Mouse (Mus musculus): Measurements from ENCODE around the gene Tenm2. TPM values are rescaled to one million over a fixed set of nuclear protein-coding genes. Genes with fewer than 3 reads are reported as not detected.

The Tenm2 gene
- total RNA-seq, 2 experiments from 2014 or later, result 0.42 to 2.3 TPM

DNA sequence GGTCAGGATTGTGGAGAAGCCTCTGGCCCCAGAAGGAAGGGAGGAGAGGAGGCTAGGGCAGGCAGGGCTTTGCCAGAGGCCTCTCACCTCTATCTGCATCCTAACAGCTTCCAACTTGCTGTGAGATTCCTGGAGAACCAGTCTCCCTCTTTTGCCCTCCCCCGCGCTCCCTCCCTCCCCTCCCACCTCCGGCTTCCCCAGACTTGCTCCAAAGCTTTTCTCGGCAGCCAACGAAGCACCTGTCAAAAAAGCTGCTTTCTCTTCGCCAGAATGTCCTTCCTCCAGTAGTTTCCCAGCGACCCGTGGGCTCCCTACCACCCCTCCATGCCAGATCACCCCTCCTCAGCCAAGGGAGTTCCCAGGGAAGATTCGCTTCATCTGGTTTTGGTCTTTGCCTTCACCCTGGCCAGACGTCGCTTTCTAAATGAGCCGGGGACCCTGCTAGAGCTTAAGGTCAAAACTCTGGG, 1256.5 kb downstream of the Tenm2 start:
- no peak for DNase-seq

DNA sequence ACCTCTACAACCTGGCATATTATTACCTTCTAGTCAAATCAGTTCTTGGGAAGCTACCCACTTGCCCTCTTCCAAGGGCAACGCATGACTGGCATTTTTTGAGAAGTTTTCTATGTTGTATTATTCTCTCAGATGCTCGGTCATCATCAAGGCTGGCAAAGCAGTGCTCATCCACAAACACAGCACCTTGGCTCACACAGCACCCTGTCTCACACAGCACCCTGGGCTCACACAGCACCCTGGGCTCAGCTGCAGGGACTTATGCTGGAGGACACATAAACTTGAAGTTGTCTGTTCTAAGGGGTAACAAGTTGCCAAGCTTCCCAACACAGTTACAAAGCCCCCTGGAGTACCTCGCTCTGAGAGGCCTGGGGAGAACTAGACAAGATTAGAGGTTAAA, 1258.0 kb downstream of the Tenm2 start:
- DNase-seq, result no peak

DNA sequence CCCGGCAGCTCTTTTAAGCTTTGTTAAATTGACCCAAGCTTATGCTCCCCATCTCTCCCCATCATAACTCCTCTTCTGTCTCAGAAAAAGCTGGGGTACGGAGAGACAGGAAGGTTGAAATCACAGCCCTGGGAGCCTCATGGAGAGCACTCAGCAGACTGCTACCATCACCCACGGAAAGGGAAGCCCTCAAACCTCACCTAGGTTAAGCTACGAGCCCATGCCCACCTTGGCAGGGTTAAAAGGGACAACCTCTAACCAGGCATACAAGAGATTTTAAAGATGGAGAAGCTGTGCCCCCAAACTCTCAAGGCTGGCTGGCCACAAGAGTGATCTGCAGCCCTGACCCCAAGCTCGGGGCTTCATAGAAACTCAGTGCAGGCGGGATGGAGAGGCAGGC, 1258.7 kb downstream of the Tenm2 start:
- no peak for DNase-seq

DNA sequence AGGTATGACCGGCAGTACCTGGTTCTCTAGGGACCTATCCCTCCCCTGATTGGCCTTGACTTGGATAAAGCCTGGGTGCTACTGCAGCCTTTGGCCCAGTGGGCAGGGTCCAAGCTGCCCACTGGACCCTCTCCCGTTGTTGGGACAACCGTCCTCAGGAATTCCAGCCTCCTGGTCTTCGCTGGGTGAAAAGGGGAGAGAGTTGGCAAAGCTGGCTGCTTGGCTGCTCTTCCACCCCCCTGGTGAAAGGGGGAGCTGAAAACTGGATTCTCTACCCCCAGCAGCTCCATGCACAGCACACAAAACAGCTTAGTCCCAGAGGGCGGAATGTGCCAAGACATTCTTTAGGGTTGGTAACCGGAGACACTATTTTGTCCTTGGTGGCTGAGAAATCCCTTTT, 1259.3 kb downstream of the Tenm2 start:
- no peak for DNase-seq

DNA sequence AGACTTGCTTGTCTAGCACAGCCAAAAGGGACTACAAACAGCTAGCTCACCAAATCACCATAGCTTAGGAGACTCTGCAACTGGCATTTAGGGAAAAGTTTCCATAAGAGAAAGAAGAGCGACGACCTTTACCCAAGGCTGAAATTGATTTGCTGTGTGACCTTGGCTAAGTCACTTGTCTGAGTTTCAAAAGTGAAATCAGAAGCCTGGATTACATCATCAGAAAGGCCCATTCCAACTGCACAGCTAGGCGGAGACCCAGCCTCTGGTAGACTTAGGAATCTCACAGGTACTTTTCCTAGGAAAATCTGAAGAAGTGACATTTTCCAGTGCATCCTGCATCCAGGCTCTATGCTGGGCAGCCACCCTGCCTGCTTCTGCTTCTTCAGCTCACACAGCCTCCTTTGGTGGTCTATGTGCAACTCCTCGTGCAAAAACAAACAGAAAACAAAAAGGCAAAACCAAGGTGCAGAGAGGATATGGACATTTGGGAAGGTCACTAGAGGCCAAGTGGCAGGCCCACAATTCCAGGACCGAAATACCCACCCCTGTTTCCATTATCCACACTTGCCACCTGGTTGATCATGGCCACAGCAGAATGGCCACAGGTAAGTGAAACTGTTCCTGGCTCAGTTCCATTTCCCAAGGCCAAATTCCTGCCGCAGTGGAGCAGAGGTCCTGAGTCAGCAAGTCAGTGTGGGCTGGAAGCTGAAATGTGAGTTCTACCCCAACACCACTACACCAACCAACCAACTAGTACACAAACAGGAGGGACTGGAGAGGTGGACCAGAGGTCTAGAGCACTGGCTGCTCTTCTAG, 1260.9 kb downstream of the Tenm2 start:
- peak; percentile 74 for DNase-seq

DNA sequence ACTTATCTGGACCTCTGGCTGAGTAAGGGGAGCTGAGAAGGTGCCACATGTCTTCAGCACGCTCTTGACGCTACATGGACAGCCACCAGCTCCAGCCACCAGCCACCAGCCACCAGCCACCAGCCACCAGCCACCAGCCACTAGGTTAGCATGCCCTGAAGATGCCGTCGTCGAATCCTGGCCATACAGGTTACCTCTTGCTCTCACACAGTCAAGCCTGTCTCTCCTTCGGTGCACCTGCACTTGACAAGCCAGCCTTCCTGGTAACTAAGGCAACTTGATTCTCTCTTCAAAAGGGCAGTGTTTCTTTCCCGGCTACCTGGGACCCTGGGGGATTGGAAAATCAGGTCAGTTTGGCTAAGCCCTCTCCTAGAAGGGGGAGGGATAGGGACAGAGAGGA, 1262.6 kb downstream of the Tenm2 start:
- no peak for DNase-seq

DNA sequence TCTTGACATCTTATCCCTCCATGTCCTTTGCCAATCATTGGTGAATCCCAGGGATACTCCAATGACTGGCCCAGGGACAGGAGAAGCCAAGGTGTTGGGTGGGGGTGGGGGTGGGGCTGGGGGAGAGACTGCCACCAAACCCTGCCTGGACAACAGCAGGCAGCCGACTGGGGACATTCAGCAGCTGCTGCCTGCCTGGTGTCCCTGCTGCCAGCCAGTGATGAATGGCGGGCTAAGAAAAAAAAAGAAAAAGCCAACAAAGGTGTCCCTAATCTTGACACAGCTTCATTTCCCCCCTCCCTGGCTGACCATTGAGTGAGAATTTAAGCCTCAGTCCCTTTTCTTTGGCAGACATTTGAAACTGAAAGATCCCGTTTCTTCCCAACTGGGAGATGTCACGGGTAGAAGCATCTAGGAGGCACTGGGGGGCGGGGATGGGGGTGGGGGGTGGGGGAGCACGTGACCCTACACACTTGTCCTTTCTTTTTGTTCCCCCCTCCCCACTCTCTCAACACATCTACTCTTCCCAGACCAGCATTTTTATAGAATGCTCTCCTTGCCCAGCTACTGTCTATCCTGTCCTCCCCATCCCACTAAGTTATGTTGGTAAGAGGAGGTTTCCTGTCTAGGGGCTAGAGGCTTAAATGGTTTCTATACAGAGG, 1263.4 kb downstream of the Tenm2 start:
- no peak for DNase-seq

DNA sequence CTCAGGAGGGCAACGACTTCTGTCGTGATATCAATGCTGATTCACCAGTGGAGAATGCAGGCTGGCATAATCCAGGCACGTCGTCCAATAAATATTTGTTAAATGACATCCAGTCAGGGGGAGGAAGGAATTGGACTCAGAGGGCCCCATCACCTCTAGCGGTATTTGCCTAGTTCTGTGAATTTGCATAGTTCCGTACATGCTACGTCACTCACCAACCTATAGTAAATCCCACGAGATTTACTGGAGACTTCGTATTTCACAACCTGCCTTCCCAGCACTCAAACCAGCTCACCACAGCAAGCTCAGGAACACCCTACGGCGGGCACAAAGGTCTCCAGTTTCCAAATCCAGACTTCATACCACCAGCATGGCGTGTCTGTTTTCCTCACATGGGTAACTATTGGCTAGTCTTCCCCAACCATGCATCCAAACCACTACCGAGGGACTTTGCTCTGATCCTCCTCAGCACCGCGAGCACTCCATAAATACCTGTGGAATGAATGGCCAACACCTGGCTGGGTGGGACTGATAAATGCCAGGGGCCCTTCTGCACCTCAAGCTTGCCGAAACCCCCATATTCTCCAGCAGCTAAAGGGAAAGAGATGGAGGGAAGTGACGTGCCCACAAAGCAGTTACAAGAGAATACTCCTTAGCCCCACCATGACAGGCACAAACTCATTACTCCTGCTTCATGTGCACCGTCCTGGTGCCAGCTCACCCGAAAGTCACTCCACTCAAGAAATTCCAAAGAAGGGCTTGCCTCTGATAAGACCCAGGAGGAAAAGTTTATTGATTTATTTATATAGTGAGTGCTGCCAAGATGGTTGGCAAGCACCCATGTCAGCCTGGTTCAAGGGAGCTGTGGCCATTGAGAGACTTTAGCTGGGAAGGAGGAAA, 1264.7 kb downstream of the Tenm2 start:
- no peak for DNase-seq

DNA sequence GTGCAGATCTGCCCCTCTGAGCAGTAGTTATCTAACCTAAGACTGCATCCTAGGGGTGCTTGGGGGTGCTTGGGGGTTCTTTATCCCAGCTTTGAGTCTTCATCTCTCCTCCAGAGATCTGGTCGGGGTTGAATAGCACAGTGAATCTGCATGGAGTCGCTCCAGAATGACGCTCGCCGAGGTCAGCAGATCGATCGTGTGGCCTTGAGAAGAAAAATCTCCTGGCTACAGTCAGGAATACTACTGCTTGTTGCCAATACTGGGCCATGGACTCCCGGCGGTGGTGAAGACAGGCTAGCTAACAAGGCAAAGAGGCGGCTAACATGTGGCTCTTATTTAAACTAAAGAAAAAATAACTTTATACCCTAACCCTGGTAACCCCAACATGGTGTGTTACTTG, 1267.5 kb downstream of the Tenm2 start:
- no peak for DNase-seq

DNA sequence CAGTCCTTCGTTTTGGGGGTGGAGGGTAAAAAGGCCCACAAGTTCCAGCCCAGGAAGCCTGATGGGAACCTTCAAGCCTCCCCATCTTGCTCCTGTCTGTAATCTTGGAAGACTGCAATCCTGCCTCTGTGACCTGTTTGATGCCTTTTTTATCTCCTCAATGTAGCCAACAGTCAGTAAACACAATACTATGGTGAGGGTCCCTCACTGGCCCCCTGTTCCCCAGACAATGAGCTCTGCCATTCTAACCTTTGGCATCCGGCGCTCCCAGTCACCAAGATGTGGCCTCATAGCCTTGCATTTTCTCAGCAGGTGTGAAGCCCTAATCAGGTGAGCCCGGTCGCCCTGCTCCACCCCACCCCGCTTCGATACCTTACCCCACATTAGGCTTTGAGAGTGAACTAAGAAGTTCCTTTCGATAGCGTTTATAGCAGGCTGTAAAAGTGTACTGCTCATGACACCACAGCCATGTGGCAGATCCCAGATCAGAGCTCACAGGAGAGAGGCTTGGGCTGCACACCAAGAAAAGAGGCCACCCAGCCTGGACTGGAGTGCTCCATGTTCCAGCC, 1271.7 kb downstream of the Tenm2 start:
- DNase-seq, result no peak

DNA sequence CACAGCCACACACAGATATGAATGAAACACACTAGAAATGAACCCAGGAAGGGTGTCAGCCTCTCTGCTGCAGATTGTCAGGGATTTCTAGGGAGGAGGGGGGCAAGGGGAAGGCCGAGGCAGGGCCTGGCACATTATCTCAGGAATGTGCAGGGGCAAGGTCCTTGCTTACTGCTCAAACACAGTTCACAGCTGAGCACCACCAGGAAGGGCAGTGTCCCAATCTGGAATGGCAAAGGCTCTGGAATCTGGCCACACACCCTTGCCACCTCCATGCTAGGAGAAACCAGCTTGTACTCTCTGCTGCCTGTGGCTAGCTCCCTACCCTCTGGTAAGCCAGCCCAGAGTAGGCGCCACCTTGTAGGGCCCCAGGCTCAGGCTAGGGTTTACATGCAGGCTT, 1272.2 kb downstream of the Tenm2 start:
- no peak for DNase-seq

DNA sequence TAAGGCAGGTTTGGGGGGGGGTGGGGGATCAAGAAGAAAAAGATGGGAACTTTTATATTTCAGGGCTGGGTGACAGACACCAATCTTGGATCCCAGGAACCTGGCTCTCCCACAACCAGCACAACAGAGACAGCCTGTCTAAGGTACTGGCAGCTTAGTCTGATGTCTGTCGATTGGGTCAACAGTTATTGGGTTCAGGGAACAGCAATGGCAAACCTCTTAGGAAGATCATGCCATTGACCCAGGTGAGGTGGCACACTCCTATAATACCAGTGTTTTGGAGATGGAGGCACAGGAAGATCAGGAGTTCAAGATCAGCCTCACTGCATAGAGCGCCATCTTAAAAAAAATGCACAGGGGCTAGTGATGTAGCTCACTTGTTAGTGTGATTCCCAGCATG, 1273.3 kb downstream of the Tenm2 start:
- no peak for DNase-seq

DNA sequence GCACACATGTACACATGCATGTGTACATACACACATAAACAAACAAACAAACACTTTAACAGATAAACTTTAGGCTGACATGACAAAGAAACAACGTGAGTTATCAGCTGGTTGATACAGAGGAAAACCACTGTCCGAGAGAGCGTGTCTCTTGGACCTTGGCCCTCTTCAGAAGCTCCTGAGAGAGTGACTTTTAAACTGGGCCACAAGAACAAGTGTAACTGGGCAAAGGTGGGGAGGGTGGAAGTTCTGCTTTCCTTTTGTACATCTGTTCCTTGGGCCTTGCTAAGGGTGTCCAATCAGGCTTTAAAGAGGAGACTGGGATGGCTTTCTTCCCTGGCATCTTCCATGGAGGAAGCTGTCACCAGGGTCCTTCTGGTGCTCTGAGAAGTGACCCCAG, 1276.5 kb downstream of the Tenm2 start:
- no peak for DNase-seq
